Mouse (Mus musculus) urinary bladder, postnatal 36 days (tissue): ENCODE measurements around the gene Mgarp.
"Not testable (repeated sequence)": the region's sequence is repeated elsewhere in the genome, so short reads cannot be mapped to it uniquely, and the experiment has no call there.

Experiments used
- DNase-seq, 2 experiments: peaks; one replicate each; pipeline ENCODE4 v3.0.0; 2022; ENCODE audit warnings: low spot score in 2 of 2, mixed read lengths in 1 of 2

Mgarp gene

GRCm38 (mm10) chr3:51368011-51368410 lies 28.5 kb downstream of the Mgarp start:
- DNase-seq = no peak

GRCm38 (mm10) chr3:51366926-51367325 lies 29.6 kb downstream of the Mgarp start:
- no peak for DNase-seq

GRCm38 (mm10) chr3:51365517-51365882 lies 31.0 kb downstream of the Mgarp start:
- no peak for DNase-seq

GRCm38 (mm10) chr3:51364703-51365516 lies 31.6 kb downstream of the Mgarp start:
- DNase-seq = peak in 1 of 2 experiments; percentile 73

- no peak for DNase-seq
Observed at GRCm38 (mm10) chr3:51361066-51361465, 35.5 kb downstream of the Mgarp start.

GRCm38 (mm10) chr3:51359558-51360307 lies 36.8 kb downstream of the Mgarp start:
- no peak for DNase-seq

- peak; percentile 58 to 70 for DNase-seq
Observed at GRCm38 (mm10) chr3:51358660-51359557, 37.6 kb downstream of the Mgarp start.

- DNase-seq = peak; percentile 60 to 62
Observed at GRCm38 (mm10) chr3:51358181-51358580, 38.4 kb downstream of the Mgarp start.

- DNase-seq = no peak
Observed at GRCm38 (mm10) chr3:51357624-51358023, 38.9 kb downstream of the Mgarp start.

GRCm38 (mm10) chr3:51357078-51357477 lies 39.5 kb downstream of the Mgarp start:
- no peak for DNase-seq

- not testable (repeated sequence) for DNase-seq
Observed at GRCm38 (mm10) chr3:51354956-51355355, 41.6 kb downstream of the Mgarp start.

GRCm38 (mm10) chr3:51354034-51354427 lies 42.5 kb downstream of the Mgarp start:
- DNase-seq = no peak

- peak; percentile 33 to 45 for DNase-seq
Observed at GRCm38 (mm10) chr3:51353325-51354033, 43.1 kb downstream of the Mgarp start.

GRCm38 (mm10) chr3:51350806-51351205 lies 45.7 kb downstream of the Mgarp start:
- DNase-seq = no peak

- no peak for DNase-seq
Observed at GRCm38 (mm10) chr3:51348646-51349238, 47.8 kb downstream of the Mgarp start.

GRCm38 (mm10) chr3:51345017-51345416 lies 51.5 kb downstream of the Mgarp start:
- not testable (repeated sequence) for DNase-seq

GRCm38 (mm10) chr3:51344182-51344581 lies 52.4 kb downstream of the Mgarp start:
- DNase-seq = not testable (repeated sequence)

GRCm38 (mm10) chr3:51343260-51343659 lies 53.3 kb downstream of the Mgarp start:
- no peak for DNase-seq

- no peak for DNase-seq
Observed at GRCm38 (mm10) chr3:51342152-51342551, 54.4 kb downstream of the Mgarp start.

GRCm38 (mm10) chr3:51341268-51342081 lies 55.1 kb downstream of the Mgarp start:
- peak; percentile 79 to 89 for DNase-seq
